Mouse (Mus musculus): Measurements from ENCODE around the gene Ndufb10. TPM values are rescaled to one million over a fixed set of nuclear protein-coding genes. Genes with fewer than 3 reads are reported as not detected.

Ndufb10 gene
- polyA plus RNA-seq, 1 experiment from 2014 or later: 347 TPM

DNA sequence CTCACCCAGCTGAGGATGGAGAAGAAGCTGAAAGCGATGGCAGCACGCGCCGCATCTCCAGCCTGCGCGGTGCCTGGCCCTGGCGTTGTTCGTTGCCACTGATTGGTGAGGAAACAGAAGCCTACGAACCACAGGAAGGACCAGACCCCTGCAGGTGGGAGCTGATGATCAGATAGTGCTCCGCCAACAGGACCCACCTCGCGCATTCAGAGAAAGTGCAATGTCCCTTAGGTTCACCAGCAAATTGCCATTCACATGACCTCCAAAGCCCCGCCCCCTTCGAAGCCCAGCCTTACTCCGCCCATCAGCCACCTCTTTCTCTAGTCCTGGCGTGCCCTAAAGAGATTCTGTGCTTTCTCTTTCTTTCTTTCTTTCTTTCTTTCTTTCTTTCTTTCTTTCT lies 37.8 kb downstream of the Ndufb10 start:
- H3K4me3 ChIP-seq (replicated peaks; ENCODE audit: low read length): no peak overlapping the region
- 0 out of 2 replicates have a peak overlapping the region, but pooled peaks have one; percentile 10 for H3K4me2 ChIP-seq (replicated peaks)
- H3K4me1 ChIP-seq (replicated peaks; ENCODE audit: control insufficient read depth, insufficient read depth, low read length): peaks cover 30% of the 10 kb centered on the region
- H3K27me3 ChIP-seq (ENCODE audit: control insufficient read depth, insufficient read depth, low read length): peaks cover 20% of the 10 kb centered on the region
- no peaks in the 10 kb centered on the region for H3K9me3 ChIP-seq (ENCODE audit: control insufficient read depth, low read length)
- no peak overlapping the region for H3K27ac ChIP-seq
- peaks cover 8% of the 10 kb centered on the region for H3K36me3 ChIP-seq (replicated peaks; ENCODE audit: control insufficient read depth, insufficient read depth)
- no peak overlapping the region for H3K9ac ChIP-seq
- WGBS: 28% methylated on average over 16 of the region's 16 CpGs
- DNase-seq (ENCODE audit: low spot score) (no peak), ATAC-seq (ENCODE audit: low FRiP score) (no peak)

DNA sequence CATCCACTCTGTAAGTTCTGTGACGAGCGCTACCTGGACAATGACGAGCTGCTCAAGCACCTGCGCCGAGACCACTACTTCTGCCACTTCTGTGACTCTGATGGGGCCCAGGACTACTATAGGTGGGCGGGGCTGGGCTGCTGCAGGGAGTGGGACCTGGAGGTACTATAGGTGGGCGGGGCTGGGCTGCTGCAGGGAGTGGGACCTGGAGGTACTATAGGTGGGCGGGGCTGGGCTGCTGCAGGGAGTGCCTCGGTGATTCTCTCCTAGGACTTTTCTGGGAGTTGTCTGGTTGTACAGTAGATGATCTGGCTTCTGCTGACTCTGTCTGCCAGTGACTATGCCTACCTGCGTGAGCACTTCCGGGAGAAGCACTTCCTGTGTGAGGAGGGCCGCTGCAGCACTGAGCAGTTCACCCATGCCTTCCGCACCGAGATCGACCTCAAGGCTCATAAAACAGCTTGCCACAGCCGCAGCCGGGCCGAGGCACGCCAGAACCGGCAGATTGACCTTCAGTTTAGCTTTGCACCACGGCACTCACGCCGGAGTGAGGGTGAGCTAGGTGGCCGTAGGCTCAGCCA lies 46.7 kb downstream of the Ndufb10 start:
- DNase-seq (ENCODE audit: low spot score): no peak
- no peak overlapping the region for H3K27ac ChIP-seq
- no peak overlapping the region for H3K9ac ChIP-seq
- WGBS: 94% methylated on average over 24 of the region's 24 CpGs
- H3K36me3 ChIP-seq (replicated peaks; ENCODE audit: control insufficient read depth, insufficient read depth): peaks cover 57% of the 10 kb centered on the region
- no peak overlapping the region for H3K4me3 ChIP-seq (replicated peaks; ENCODE audit: low read length)
- no peaks in the 10 kb centered on the region for H3K27me3 ChIP-seq (ENCODE audit: control insufficient read depth, insufficient read depth, low read length)
- H3K4me2 ChIP-seq (replicated peaks): no peak overlapping the region
- H3K9me3 ChIP-seq (ENCODE audit: control insufficient read depth, low read length): no peaks in the 10 kb centered on the region
- ATAC-seq (ENCODE audit: low FRiP score): no peak
- H3K4me1 ChIP-seq (replicated peaks; ENCODE audit: control insufficient read depth, insufficient read depth, low read length): 0 out of 2 replicates have a peak, but pooled peaks cover under 1% of the 10 kb centered on the region

DNA sequence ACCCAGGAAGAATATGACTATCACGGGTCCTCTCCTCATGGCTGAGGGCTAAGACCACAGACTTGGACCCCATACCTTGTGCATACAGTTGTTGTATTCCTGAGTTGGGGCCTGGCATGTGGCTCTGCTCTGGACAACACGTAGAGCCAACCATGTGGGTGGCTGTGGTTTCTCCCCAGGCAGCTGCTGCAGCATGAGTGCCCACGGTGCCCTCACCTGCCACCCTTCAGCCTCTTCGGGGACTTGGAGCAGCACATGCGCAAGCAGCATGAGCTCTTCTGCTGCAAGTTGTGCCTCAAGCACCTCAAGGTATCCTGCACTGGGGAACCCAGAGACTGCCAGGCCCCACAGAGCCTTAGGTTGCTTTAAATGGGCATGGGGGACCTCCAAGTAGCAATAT lies 47.4 kb downstream of the Ndufb10 start:
- H3K4me3 ChIP-seq (replicated peaks; ENCODE audit: low read length): no peak overlapping the region
- no peak overlapping the region for H3K9ac ChIP-seq
- DNase-seq (ENCODE audit: low spot score) (no peak), ATAC-seq (ENCODE audit: low FRiP score) (no peak)
- H3K27ac ChIP-seq: no peak overlapping the region
- H3K36me3 ChIP-seq (replicated peaks; ENCODE audit: control insufficient read depth, insufficient read depth): peaks cover 52% of the 10 kb centered on the region
- no peaks in the 10 kb centered on the region for H3K9me3 ChIP-seq (ENCODE audit: control insufficient read depth, low read length)
- H3K4me1 ChIP-seq (replicated peaks; ENCODE audit: control insufficient read depth, insufficient read depth, low read length): peaks cover 8% of the 10 kb centered on the region
- no peaks in the 10 kb centered on the region for H3K27me3 ChIP-seq (ENCODE audit: control insufficient read depth, insufficient read depth, low read length)
- no peak overlapping the region for H3K4me2 ChIP-seq (replicated peaks)
- WGBS: 92% methylated on average over 5 of the region's 5 CpGs

DNA sequence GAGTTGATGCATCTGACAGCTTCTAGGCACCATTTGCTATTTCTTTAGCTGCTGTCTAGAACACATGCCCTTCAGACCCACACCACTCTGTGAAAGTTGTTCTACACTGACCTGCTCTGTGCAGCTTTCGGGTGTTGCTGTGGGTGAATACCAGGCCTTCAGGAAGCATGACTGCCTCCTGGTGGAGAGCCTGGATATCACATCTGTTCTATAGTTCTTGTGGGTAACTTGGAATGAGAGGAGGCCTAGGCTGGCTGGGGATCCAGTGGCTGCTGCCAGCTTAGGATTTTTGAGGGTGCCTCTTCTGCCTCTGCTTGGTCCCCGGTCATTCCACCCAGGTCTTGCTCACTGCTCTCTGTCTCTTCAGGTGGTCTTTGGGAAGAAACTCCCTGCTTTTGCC lies 48.1 kb downstream of the Ndufb10 start:
- H3K9ac ChIP-seq: no peak overlapping the region
- peaks cover 46% of the 10 kb centered on the region for H3K36me3 ChIP-seq (replicated peaks; ENCODE audit: control insufficient read depth, insufficient read depth)
- no peaks in the 10 kb centered on the region for H3K9me3 ChIP-seq (ENCODE audit: control insufficient read depth, low read length)
- peaks cover 15% of the 10 kb centered on the region for H3K4me1 ChIP-seq (replicated peaks; ENCODE audit: control insufficient read depth, insufficient read depth, low read length)
- WGBS: 56% methylated on average over 2 of the region's 2 CpGs
- H3K27me3 ChIP-seq (ENCODE audit: control insufficient read depth, insufficient read depth, low read length): no peaks in the 10 kb centered on the region
- no peak overlapping the region for H3K27ac ChIP-seq
- no peak overlapping the region for H3K4me3 ChIP-seq (replicated peaks; ENCODE audit: low read length)
- ATAC-seq (ENCODE audit: low FRiP score) (no peak), DNase-seq (ENCODE audit: low spot score) (peak; percentile 66)
- no peak overlapping the region for H3K4me2 ChIP-seq (replicated peaks)

DNA sequence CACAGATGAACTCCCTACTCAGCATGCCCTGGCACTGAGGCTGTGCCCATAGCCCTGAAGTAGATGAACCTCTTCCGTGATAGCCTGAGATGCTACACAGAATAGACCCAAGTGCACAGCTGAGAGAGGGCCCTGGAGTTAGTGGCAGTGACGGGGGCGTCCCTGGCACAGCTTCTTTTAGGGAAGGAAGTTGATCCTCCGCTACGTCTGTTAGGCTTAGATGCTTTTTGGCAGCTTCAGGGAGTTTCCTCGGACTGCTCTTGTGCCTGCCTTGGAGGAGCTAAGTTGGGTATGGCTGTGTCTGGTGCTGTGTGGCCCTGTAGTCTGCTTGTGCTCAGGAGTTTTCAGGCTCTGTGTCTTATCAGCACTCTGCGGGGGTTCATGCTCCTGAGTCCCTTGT lies 50.0 kb downstream of the Ndufb10 start:
- H3K4me3 ChIP-seq (replicated peaks; ENCODE audit: low read length): no peak overlapping the region
- H3K4me2 ChIP-seq (replicated peaks): no peak overlapping the region
- DNase-seq (ENCODE audit: low spot score): no peak
- H3K27ac ChIP-seq: no peak overlapping the region
- H3K9ac ChIP-seq: no peak overlapping the region
- no peaks in the 10 kb centered on the region for H3K27me3 ChIP-seq (ENCODE audit: control insufficient read depth, insufficient read depth, low read length)
- ATAC-seq (ENCODE audit: low FRiP score): no peak
- H3K36me3 ChIP-seq (replicated peaks; ENCODE audit: control insufficient read depth, insufficient read depth): peaks cover 26% of the 10 kb centered on the region
- 86% methylated on average over 7 of the region's 7 CpGs for WGBS
- H3K4me1 ChIP-seq (replicated peaks; ENCODE audit: control insufficient read depth, insufficient read depth, low read length): peaks cover 25% of the 10 kb centered on the region
- no peaks in the 10 kb centered on the region for H3K9me3 ChIP-seq (ENCODE audit: control insufficient read depth, low read length)

DNA sequence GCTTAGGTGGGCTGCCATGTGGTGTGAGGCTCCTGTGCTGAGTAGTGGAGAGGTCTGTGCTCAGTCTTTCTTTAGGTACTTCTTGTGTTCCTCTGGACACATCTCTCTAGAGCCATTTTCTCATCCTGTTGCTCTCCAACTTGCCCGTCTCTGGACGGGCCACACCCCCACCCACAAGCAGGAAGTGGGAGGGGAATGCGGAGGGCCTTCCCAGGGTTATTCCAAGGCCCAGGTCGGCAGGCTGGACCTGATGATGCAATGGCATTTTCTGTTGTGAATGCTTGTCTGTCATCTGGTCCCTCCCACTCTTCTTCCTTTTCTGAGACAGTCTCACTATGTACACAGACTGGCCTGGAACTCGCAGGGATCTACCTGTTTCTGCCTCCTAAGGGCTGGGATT lies 52.1 kb downstream of the Ndufb10 start:
- Histone ChIP-seq H3K27ac (no peak overlapping the region), H3K9ac (no peak overlapping the region), H3K4me2 (replicated peaks) (no peak overlapping the region), H3K4me3 (replicated peaks; ENCODE audit: low read length) (no peak overlapping the region), H3K9me3 (ENCODE audit: control insufficient read depth, low read length) (no peaks in the 10 kb centered on the region), H3K36me3 (replicated peaks; ENCODE audit: control insufficient read depth, insufficient read depth) (peaks cover 5% of the 10 kb centered on the region), H3K27me3 (ENCODE audit: control insufficient read depth, insufficient read depth, low read length) (no peaks in the 10 kb centered on the region), H3K4me1 (replicated peaks; ENCODE audit: control insufficient read depth, insufficient read depth, low read length) (peaks cover 30% of the 10 kb centered on the region)
- 40% methylated on average over 5 of the region's 5 CpGs for WGBS
- no peak for ATAC-seq (ENCODE audit: low FRiP score)
- DNase-seq (ENCODE audit: low spot score): no peak

Other genes with a start within 250 kb of the Ndufb10 start
- gene Mlst8, start 245.4 kb downstream of the Ndufb10 start, polyA plus RNA-seq (2014; fragmentation: Nextera tagmentation; extraction: Ambion mirVana): 30.2 and 31.1 TPM in 2 replicates
- gene Caskin1, start 235.9 kb downstream of the Ndufb10 start, polyA plus RNA-seq (2014; fragmentation: Nextera tagmentation; extraction: Ambion mirVana): 45.7 and 46.8 TPM in 2 replicates
- 75.0 and 82.8 TPM in 2 replicates for gene Traf7, start 196.5 kb downstream of the Ndufb10 start, polyA plus RNA-seq (2014; fragmentation: Nextera tagmentation; extraction: Ambion mirVana)
- gene Rab26, start 190.3 kb downstream of the Ndufb10 start, polyA plus RNA-seq (2014; fragmentation: Nextera tagmentation; extraction: Ambion mirVana): 4.2 and 5.6 TPM in 2 replicates
- 28.4 and 30.4 TPM in 2 replicates for gene Pkd1, start 174.6 kb downstream of the Ndufb10 start, polyA plus RNA-seq (2014; fragmentation: Nextera tagmentation; extraction: Ambion mirVana)
- 74.7 and 76.7 TPM in 2 replicates for gene Tsc2, start 91.8 kb downstream of the Ndufb10 start, polyA plus RNA-seq (2014; fragmentation: Nextera tagmentation; extraction: Ambion mirVana)
- gene Nthl1, start 91.8 kb downstream of the Ndufb10 start, polyA plus RNA-seq (2014; fragmentation: Nextera tagmentation; extraction: Ambion mirVana): 7.8 and 8.2 TPM in 2 replicates
- 53.5 and 56.9 TPM in 2 replicates for gene Slc9a3r2, start 74.2 kb downstream of the Ndufb10 start, polyA plus RNA-seq (2014; fragmentation: Nextera tagmentation; extraction: Ambion mirVana)
- gene Npw, start 66.0 kb downstream of the Ndufb10 start, polyA plus RNA-seq (2014; fragmentation: Nextera tagmentation; extraction: Ambion mirVana): 0.83 TPM in 1 of 2 replicates, not detected in the other
- 22.8 and 25.6 TPM in 2 replicates for gene Zfp598, start 54.8 kb downstream of the Ndufb10 start, polyA plus RNA-seq (2014; fragmentation: Nextera tagmentation; extraction: Ambion mirVana)
- 178 and 220 TPM in 2 replicates for gene Syngr3, start 34.5 kb downstream of the Ndufb10 start, polyA plus RNA-seq (2014; fragmentation: Nextera tagmentation; extraction: Ambion mirVana)
- 35.2 and 43.4 TPM in 2 replicates for gene Gfer, start 28.3 kb downstream of the Ndufb10 start, polyA plus RNA-seq (2014; fragmentation: Nextera tagmentation; extraction: Ambion mirVana)
- gene Noxo1, start 28.2 kb downstream of the Ndufb10 start, polyA plus RNA-seq (2014; fragmentation: Nextera tagmentation; extraction: Ambion mirVana): 1.9 and 2.4 TPM in 2 replicates
- gene Tbl3, start 16.8 kb downstream of the Ndufb10 start, polyA plus RNA-seq (2014; fragmentation: Nextera tagmentation; extraction: Ambion mirVana): 58.3 and 64.3 TPM in 2 replicates
- not detected in 2 replicates for gene Rnf151, start 6.4 kb downstream of the Ndufb10 start, polyA plus RNA-seq (2014; fragmentation: Nextera tagmentation; extraction: Ambion mirVana)
- 800 and 838 TPM in 2 replicates for gene Rps2, start 6.4 kb downstream of the Ndufb10 start, polyA plus RNA-seq (2014; fragmentation: Nextera tagmentation; extraction: Ambion mirVana)
- 0.25 TPM in 1 of 2 replicates, not detected in the other for gene Rpl3l, start 3.3 kb upstream of the Ndufb10 start, polyA plus RNA-seq (2014; fragmentation: Nextera tagmentation; extraction: Ambion mirVana)
- 20.5 and 22.4 TPM in 2 replicates for gene Msrb1, start 12.2 kb upstream of the Ndufb10 start, polyA plus RNA-seq (2014; fragmentation: Nextera tagmentation; extraction: Ambion mirVana)
- 0.36 TPM in 1 of 2 replicates, not detected in the other for gene Hs3st6, start 28.5 kb upstream of the Ndufb10 start, polyA plus RNA-seq (2014; fragmentation: Nextera tagmentation; extraction: Ambion mirVana)
- not detected in 2 replicates for gene Meiob, start 79.8 kb upstream of the Ndufb10 start, polyA plus RNA-seq (2014; fragmentation: Nextera tagmentation; extraction: Ambion mirVana)
- gene Hagh, start 115.7 kb upstream of the Ndufb10 start, polyA plus RNA-seq (2014; fragmentation: Nextera tagmentation; extraction: Ambion mirVana): 71.5 and 73.0 TPM in 2 replicates
- gene Fahd1, start 125.9 kb upstream of the Ndufb10 start, polyA plus RNA-seq (2014; fragmentation: Nextera tagmentation; extraction: Ambion mirVana): 22.4 and 23.3 TPM in 2 replicates
- gene Igfals, start 141.5 kb upstream of the Ndufb10 start, polyA plus RNA-seq (2014; fragmentation: Nextera tagmentation; extraction: Ambion mirVana): 0.09 TPM in 1 of 2 replicates, not detected in the other
- gene Nubp2, start 161.9 kb upstream of the Ndufb10 start, polyA plus RNA-seq (2014; fragmentation: Nextera tagmentation; extraction: Ambion mirVana): 67.4 and 72.8 TPM in 2 replicates
- gene Spsb3, start 162.2 kb upstream of the Ndufb10 start, polyA plus RNA-seq (2014; fragmentation: Nextera tagmentation; extraction: Ambion mirVana): 75.0 and 82.0 TPM in 2 replicates
- gene Eme2, start 170.6 kb upstream of the Ndufb10 start, polyA plus RNA-seq (2014; fragmentation: Nextera tagmentation; extraction: Ambion mirVana): 22.7 and 23.7 TPM in 2 replicates
- gene Mrps34, start 170.6 kb upstream of the Ndufb10 start, polyA plus RNA-seq (2014; fragmentation: Nextera tagmentation; extraction: Ambion mirVana): 72.9 and 82.6 TPM in 2 replicates
- gene Nme3, start 172.0 kb upstream of the Ndufb10 start, polyA plus RNA-seq (2014; fragmentation: Nextera tagmentation; extraction: Ambion mirVana): 85.6 and 95.8 TPM in 2 replicates
- gene Mapk8ip3, start 212.5 kb upstream of the Ndufb10 start, polyA plus RNA-seq (2014; fragmentation: Nextera tagmentation; extraction: Ambion mirVana): 86.0 and 90.1 TPM in 2 replicates
- gene Jpt2, start 236.2 kb upstream of the Ndufb10 start, polyA plus RNA-seq (2014; fragmentation: Nextera tagmentation; extraction: Ambion mirVana): 58.2 and 60.6 TPM in 2 replicates

Data from hindbrain, embryonic 14.5 days (tissue).